Mouse (Mus musculus) pancreas, adult 10 weeks (tissue): ENCODE results near the gene Jakmip3. TPM values are rescaled to one million over a fixed set of nuclear protein-coding genes. Genes with fewer than 3 reads are reported as not detected.

Experiments
- polyA plus RNA-seq: library from polyadenylated mRNA; stranded (reverse); fragments of 350-450 nt; fragmentation: Illumina TruSeq; extraction: RNeasy Lipid Tissue Mini Kit (QIAGEN cat#74804); gene quantifications from one replicate; pipeline ENCODE4 v1.2.3, GENCODE M21; 2015; ENCODE audit warnings: low read depth, low replicate concordance; ENCODE audit not compliant: insufficient read depth

Jakmip3 gene
- polyA plus RNA-seq: not detected

GRCm38 (mm10) chr7:138940612-138941461, at the start of gene Jakmip3:
Gene Jakmip3 (plus strand): TSS chr7:138940730.

DNA sequence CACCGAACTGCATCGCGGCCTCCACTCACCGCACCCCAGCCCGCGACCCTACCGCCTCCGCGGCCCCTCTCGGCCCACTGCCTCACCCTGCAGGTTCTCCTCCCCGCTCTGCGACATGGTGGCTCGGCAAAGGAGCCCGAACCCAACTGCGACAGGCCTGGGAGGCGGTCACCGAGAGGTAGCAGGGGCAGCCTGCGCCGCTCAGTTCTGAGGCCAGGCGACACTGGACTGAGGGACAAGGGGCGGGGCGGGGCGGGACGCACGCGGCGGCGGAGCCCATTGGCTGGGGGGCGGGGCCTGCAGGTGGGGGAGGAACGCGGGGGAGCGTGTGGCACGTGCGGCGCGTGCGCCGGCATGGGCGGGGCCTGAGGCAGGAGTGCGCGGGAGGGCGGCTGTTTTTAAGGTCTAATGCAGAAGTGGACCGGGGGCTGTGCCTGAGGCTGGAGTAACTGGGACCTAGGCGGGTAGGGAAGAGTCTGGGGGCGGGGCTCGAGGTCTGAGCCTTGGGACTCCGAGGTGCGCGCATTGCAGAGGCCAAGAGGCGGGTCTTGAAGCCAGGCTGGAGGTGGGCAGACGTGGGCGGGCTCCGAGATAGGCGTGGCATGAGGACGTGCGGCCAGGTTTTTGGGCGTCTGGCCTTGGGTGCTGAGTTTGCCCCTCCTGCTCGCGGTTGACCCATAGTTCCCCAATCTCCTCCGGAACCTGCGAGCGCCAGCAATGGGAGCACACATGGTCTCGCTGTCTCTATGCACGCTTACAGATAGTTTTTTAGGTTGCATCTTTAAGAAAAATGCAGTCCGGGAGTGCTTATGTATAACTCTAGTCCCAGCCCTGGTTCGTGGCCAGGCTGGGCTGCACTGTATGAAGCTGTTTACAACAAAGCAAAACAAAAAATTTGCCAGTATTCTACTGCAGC, 31.0 kb upstream of the Jakmip3 start, which contains the start of gene Bnip3:
Bnip3 (minus strand) TSS at position 243 of the 916 bp plus-strand sequence.

GRCm38 (mm10) chr7:139085629-139086194, 145.2 kb downstream of the Jakmip3 start, which contains the start of gene Dpysl4:
Gene Dpysl4 (plus strand): TSS chr7:139086001.

Other genes starting within 250 kb of the Jakmip3 start
- gene Ppp2r2d, start 94.7 kb upstream of the Jakmip3 start, polyA plus RNA-seq: 8.1 TPM
- gene Mapk1ip1, start 94.5 kb upstream of the Jakmip3 start, polyA plus RNA-seq: 16.0 TPM
- 14.2 TPM for gene Bnip3, start 31.2 kb upstream of the Jakmip3 start, polyA plus RNA-seq
- gene Dpysl4, start 145.3 kb downstream of the Jakmip3 start, polyA plus RNA-seq: 1.5 TPM